ENCODE assay signal across 8 mouse cellular contexts in genomic region chr7:63938914-63939396, GRCm38 (mm10). TPM values are rescaled to one million over a fixed set of nuclear protein-coding genes. Genes with fewer than 3 reads are reported as not detected.
A peak's percentile ranks its signal among the peaks of the same experiment; 100 is the strongest.
DNase-seq lines count a peak whose midpoint lies in the region; ATAC-seq lines count a peak whose summit lies in the region.

Gene Klf13 (minus strand): TSS chr7:63938915.

- no peaks in the 10 kb centered on the region for H3K9me3 ChIP-seq in heart, embryonic 14.5 days (ENCODE audit: control insufficient read depth, low read length)
- no peaks in the 10 kb centered on the region for H3K9me3 ChIP-seq in liver, embryonic 13.5 days (replicated peaks)
- H3K9me3 ChIP-seq in stomach, embryonic 16.5 days (replicated peaks; ENCODE audit: control insufficient read depth, low read length) = no peaks in the 10 kb centered on the region

- peak within 1 kb of the TSS; percentile 85 to 86 for H3K4me3 ChIP-seq in heart, embryonic 14.5 days (ENCODE audit: control insufficient read depth in 1 of 2, insufficient read depth in 1 of 2, low read depth in 1 of 2, low read length in 2 of 2)
- H3K4me3 ChIP-seq in liver, embryonic 13.5 days (replicated peaks) = peak within 1 kb of the TSS; percentile 89
- H3K4me3 ChIP-seq in stomach, embryonic 16.5 days (replicated peaks; ENCODE audit: low read length) = peak within 1 kb of the TSS; percentile 78

- peak within 1 kb of the TSS; percentile 97 for H3K9ac ChIP-seq in heart, embryonic 14.5 days (ENCODE audit: low read length)
- peak within 1 kb of the TSS; percentile 95 for H3K9ac ChIP-seq in liver, embryonic 13.5 days
- peak within 1 kb of the TSS; percentile 96 for H3K9ac ChIP-seq in stomach, embryonic 16.5 days (ENCODE audit: low read length)

- H3K27ac ChIP-seq in heart, embryonic 14.5 days (replicated peaks in 1 of 2; ENCODE audit: control insufficient read depth in 1 of 2, insufficient read depth in 1 of 2, low read depth in 2 of 2, low read length in 2 of 2) = peak within 1 kb of the TSS; percentile 99 to 100
- H3K27ac ChIP-seq in liver, embryonic 13.5 days = peak within 1 kb of the TSS; percentile 95
- H3K27ac ChIP-seq in stomach, embryonic 16.5 days (ENCODE audit: low read length) = peak within 1 kb of the TSS; percentile 99

- no peaks in the 10 kb centered on the region for H3K27me3 ChIP-seq in heart, embryonic 14.5 days (ENCODE audit: control insufficient read depth, insufficient read depth, low read length)
- no peaks in the 10 kb centered on the region for H3K27me3 ChIP-seq in liver, embryonic 13.5 days
- no peaks in the 10 kb centered on the region for H3K27me3 ChIP-seq in stomach, embryonic 16.5 days (ENCODE audit: control insufficient read depth, insufficient read depth, low read length)

- ATAC-seq in heart, embryonic 14.5 days (ENCODE audit: insufficient number of reproducible peaks, insufficient read depth, low FRiP score, low read depth) = peak; percentile 93
- ATAC-seq in liver, embryonic 13.5 days (ENCODE audit: low read depth) = peak; percentile 83
- ATAC-seq in stomach, embryonic 16.5 days (ENCODE audit: insufficient read depth, low FRiP score) = peak; percentile 91

- H3K4me2 ChIP-seq in heart, embryonic 14.5 days (ENCODE audit: low read length) = peak within 1 kb of the TSS; percentile 93
- H3K4me2 ChIP-seq in liver, embryonic 13.5 days = peak within 1 kb of the TSS; percentile 100
- peak within 1 kb of the TSS; percentile 93 for H3K4me2 ChIP-seq in stomach, embryonic 16.5 days (ENCODE audit: low read depth, low read length)

- DNase-seq in CD4-positive, CD25-positive, alpha-beta regulatory T cell, adult 2 months (ENCODE audit: low read depth, low spot score) = peak; percentile 100
- DNase-seq in c-Kit-negative CD71-positive TER-119-positive erythroid progenitor cells, embryonic 14.5 days (ENCODE audit: low read depth, low spot score) = peak; percentile 97
- DNase-seq in fibroblast of lung, adult 2 months (ENCODE audit: low read depth) = peak; percentile 98
- DNase-seq in kidney, postnatal 14 days = peak; percentile 99
- DNase-seq in liver, embryonic 13.5 days = peak; percentile 99
- DNase-seq in neural tube, embryonic 10.5 days (ENCODE audit: extremely low spot score, low spot score) = peak; percentile 97

- WGBS in heart, embryonic 14.5 days = under 1% methylated on average over 47 of the region's 50 CpGs
- WGBS in liver, embryonic 13.5 days (ENCODE audit: insufficient replicate concordance) = under 1% methylated on average over 50 of the region's 50 CpGs
- under 1% methylated on average over 50 of the region's 50 CpGs for WGBS in stomach, embryonic 16.5 days

- H3K36me3 ChIP-seq in heart, embryonic 14.5 days (ENCODE audit: control insufficient read depth, insufficient read depth, low read length) = no peaks in the 10 kb centered on the region
- no peaks in the 10 kb centered on the region for H3K36me3 ChIP-seq in liver, embryonic 13.5 days
- no peaks in the 10 kb centered on the region for H3K36me3 ChIP-seq in stomach, embryonic 16.5 days (ENCODE audit: control insufficient read depth, insufficient read depth, low read length)

- peaks cover 12 to 25% of the 10 kb centered on the region in 2 experiments; a peak in 3 of 4 replicates for H3K4me1 ChIP-seq in heart, embryonic 14.5 days (ENCODE audit: control insufficient read depth in 2 of 2, insufficient read depth in 2 of 2, low read length in 2 of 2)
- peaks cover 74% of the 10 kb centered on the region for H3K4me1 ChIP-seq in liver, embryonic 13.5 days (replicated peaks)
- peaks cover 16% of the 10 kb centered on the region for H3K4me1 ChIP-seq in stomach, embryonic 16.5 days (ENCODE audit: control insufficient read depth, insufficient read depth, low read length)

RNA-seq across cellular contexts. Expression of gene Klf13, which starts in this region (rescaled TPM):
- 25.1 and 26.7 TPM in 2 replicates for polyA plus RNA-seq in heart, embryonic 14.5 days (2014; fragmentation: Nextera tagmentation; extraction: Ambion mirVana)
- polyA plus RNA-seq in liver, embryonic 13.5 days (2015; fragmentation: Nextera tagmentation; extraction: Ambion mirVana) = 13.6 and 14.1 TPM in 2 replicates
- 29.1 and 30.8 TPM in 2 replicates for polyA plus RNA-seq in stomach, embryonic 16.5 days (2015; fragmentation: Nextera tagmentation; extraction: Ambion mirVana)

Comparison
In these comparisons a context has a peak if more than half of its experiments do, and no peak if none do; other contexts are left out.
1. Peak in every context shown above with its lines: DNase-seq, ATAC-seq, H3K4me3 ChIP-seq and H3K27ac ChIP-seq.